Mouse (Mus musculus) heart, embryonic 13.5 days (tissue): ENCODE results near the gene Rap1b. TPM values are rescaled to one million over a fixed set of nuclear protein-coding genes. Genes with fewer than 3 reads are reported as not detected.
A peak's percentile ranks its signal among the peaks of the same experiment; 100 is the strongest.

Source experiments
- ATAC-seq: fragments of 200-750 bp; cut with Nextera tagmentation; 2 replicates; pipeline ENCODE4 v1.8.0; 2017; ENCODE audit warnings: moderate TSS enrichment; ENCODE audit not compliant: insufficient number of reproducible peaks, low FRiP score, low TSS enrichment; ENCODE audit errors: extremely low read depth
- H3K27ac ChIP-seq: fragments of 300-500 bp; sonication (generic); replicated peaks from 2 replicates; pipeline ENCODE4 v1.5.1; 2015; ENCODE audit warnings: moderate library complexity, mild to moderate bottlenecking, inconsistent platforms
- H3K27me3 ChIP-seq: fragments of 300-500 bp; sonication (generic); replicated peaks from 2 replicates; pipeline ENCODE4 v1.6.1; 2015; ENCODE audit warnings: mild to moderate bottlenecking, inconsistent platforms
- H3K36me3 ChIP-seq: fragments of 300-500 bp; sonication (generic); 2 replicates; pipeline ENCODE4 v1.6.1; 2015; ENCODE audit warnings: mild to moderate bottlenecking, inconsistent platforms
- H3K4me1 ChIP-seq: fragments of 300-500 bp; sonication (generic); 2 replicates; pipeline ENCODE4 v1.6.1; 2015; ENCODE audit warnings: inconsistent platforms
- H3K4me2 ChIP-seq: fragments of 300-500 bp; sonication (generic); 2 replicates; pipeline ENCODE4 v1.6.1; 2015; ENCODE audit warnings: inconsistent platforms, mild to moderate bottlenecking, moderate library complexity
- H3K4me3 ChIP-seq: fragments of 300-500 bp; sonication (generic); 2 replicates; pipeline ENCODE4 v1.5.1; 2015; ENCODE audit warnings: moderate library complexity, mild to moderate bottlenecking, inconsistent platforms
- H3K9ac ChIP-seq: fragments of 300-500 bp; sonication (generic); 2 replicates; pipeline ENCODE4 v1.6.1; 2015; ENCODE audit warnings: inconsistent platforms, mild to moderate bottlenecking, moderate library complexity
- H3K9me3 ChIP-seq: fragments of 300-500 bp; sonication (generic); 2 replicates; pipeline ENCODE4 v1.6.1; 2016; ENCODE audit warnings: inconsistent platforms
- WGBS: fragments of 180-500 bp; shearing (Covaris S2); methylation state at CpG from one replicate; pipeline ENCODE4 v1.1.7; 2015; ENCODE audit warnings: mixed read lengths; 5-methylcytosine and 5-hydroxymethylcytosine counted together
- polyA plus RNA-seq: library from polyadenylated mRNA; unstranded; fragments of >200 nt; fragmentation: Nextera tagmentation; extraction: Ambion mirVana; gene quantifications from 2 replicates; pipeline ENCODE4 v1.2.1, GENCODE M21; 2015

Rap1b gene
- polyA plus RNA-seq, 1 experiment from 2014 or later = 119 TPM

- no peak overlapping the region for H3K27ac ChIP-seq
- no peak overlapping the region for H3K4me2 ChIP-seq
- ATAC-seq = no peak
- 80% methylated on average over 5 of the region's 5 CpGs for WGBS
- H3K4me1 ChIP-seq = no peaks in the 10 kb centered on the region
- H3K9ac ChIP-seq = no peak overlapping the region
- no peaks in the 10 kb centered on the region for H3K36me3 ChIP-seq
- no peak overlapping the region for H3K4me3 ChIP-seq
- H3K9me3 ChIP-seq = no peaks in the 10 kb centered on the region
- H3K27me3 ChIP-seq = no peaks in the 10 kb centered on the region
These were observed 12.4 kb upstream of the Rap1b start for GRCm38 (mm10) chr10:117858241-117858640.

- no peak overlapping the region for H3K4me2 ChIP-seq
- H3K9me3 ChIP-seq = no peaks in the 10 kb centered on the region
- H3K27me3 ChIP-seq = no peaks in the 10 kb centered on the region
- no peak for ATAC-seq
- no peak overlapping the region for H3K4me3 ChIP-seq
- H3K27ac ChIP-seq = no peak overlapping the region
- WGBS = 63% methylated on average over 8 of the region's 8 CpGs
- H3K4me1 ChIP-seq = no peaks in the 10 kb centered on the region
- H3K36me3 ChIP-seq = no peaks in the 10 kb centered on the region
- H3K9ac ChIP-seq = no peak overlapping the region
These were observed 10.3 kb upstream of the Rap1b start for GRCm38 (mm10) chr10:117856001-117856720.

- H3K27me3 ChIP-seq = no peaks in the 10 kb centered on the region
- no peak for ATAC-seq
- H3K27ac ChIP-seq = no peak overlapping the region
- H3K4me2 ChIP-seq = no peak overlapping the region
- no peak overlapping the region for H3K4me3 ChIP-seq
- WGBS = 84% methylated on average over 10 of the region's 10 CpGs
- no peaks in the 10 kb centered on the region for H3K4me1 ChIP-seq
- no peak overlapping the region for H3K9ac ChIP-seq
- no peaks in the 10 kb centered on the region for H3K9me3 ChIP-seq
- no peaks in the 10 kb centered on the region for H3K36me3 ChIP-seq
These were observed 6.9 kb upstream of the Rap1b start for GRCm38 (mm10) chr10:117852648-117853192.

- H3K27ac ChIP-seq = no peak overlapping the region
- H3K27me3 ChIP-seq = no peaks in the 10 kb centered on the region
- H3K4me2 ChIP-seq = no peak overlapping the region
- H3K9me3 ChIP-seq = no peaks in the 10 kb centered on the region
- ATAC-seq = no peak
- H3K36me3 ChIP-seq = no peaks in the 10 kb centered on the region
- H3K4me3 ChIP-seq = no peak overlapping the region
- H3K9ac ChIP-seq = no peak overlapping the region
- H3K4me1 ChIP-seq = peaks cover 17% of the 10 kb centered on the region
- 37% methylated on average over 3 of the region's 3 CpGs for WGBS
These were observed 3.1 kb upstream of the Rap1b start for GRCm38 (mm10) chr10:117848981-117849380.

- H3K9ac ChIP-seq = peak overlapping the region; percentile 99
- peak overlapping the region; percentile 75 for H3K4me2 ChIP-seq
- peak overlapping the region; percentile 98 for H3K27ac ChIP-seq
- peak overlapping the region; percentile 94 for H3K4me3 ChIP-seq
- no peaks in the 10 kb centered on the region for H3K9me3 ChIP-seq
- H3K36me3 ChIP-seq = no peaks in the 10 kb centered on the region
- H3K4me1 ChIP-seq = peaks cover 35% of the 10 kb centered on the region
- no peaks in the 10 kb centered on the region for H3K27me3 ChIP-seq
- ATAC-seq = no peak
- WGBS = 57% methylated on average over 9 of the region's 9 CpGs
These were observed 961 bp upstream of the Rap1b start for GRCm38 (mm10) chr10:117846796-117847195.

- 1% methylated on average over 21 of the region's 21 CpGs for WGBS
These were observed 411 bp upstream of the Rap1b start for GRCm38 (mm10) chr10:117846260-117846632.

GRCm38 (mm10) chr10:117844782-117845596 lies 846 bp downstream of the Rap1b start:
- Histone ChIP-seq H3K4me3 (peak overlapping the region; percentile 94), H3K4me1 (peaks cover 48% of the 10 kb centered on the region), H3K36me3 (no peaks in the 10 kb centered on the region), H3K4me2 (peak overlapping the region; percentile 75), H3K9ac (peak overlapping the region; percentile 99), H3K27me3 (no peaks in the 10 kb centered on the region), H3K27ac (peak overlapping the region; percentile 98), H3K9me3 (no peaks in the 10 kb centered on the region)
- WGBS = under 1% methylated on average over 51 of the region's 52 CpGs
- peak; percentile 11 for ATAC-seq

More at GRCm38 (mm10) chr10:117846260-117846632, 411 bp upstream of the Rap1b start:
- Histone ChIP-seq H3K9ac (peak overlapping the region; percentile 99), H3K36me3 (no peaks in the 10 kb centered on the region), H3K27me3 (no peaks in the 10 kb centered on the region), H3K9me3 (no peaks in the 10 kb centered on the region), H3K4me1 (peaks cover 37% of the 10 kb centered on the region), H3K27ac (peak overlapping the region; percentile 98), H3K4me2 (peak overlapping the region; percentile 75), H3K4me3 (peak overlapping the region; percentile 94)
- ATAC-seq = peak; percentile 45

- peaks cover 55% of the 10 kb centered on the region for H3K4me1 ChIP-seq
- 22% methylated on average over 5 of the region's 5 CpGs for WGBS
- ATAC-seq = no peak
- no peaks in the 10 kb centered on the region for H3K36me3 ChIP-seq
- H3K27ac ChIP-seq = peak overlapping the region; percentile 43; the same call in 1 of the 2 replicates
- no peaks in the 10 kb centered on the region for H3K27me3 ChIP-seq
- no peaks in the 10 kb centered on the region for H3K9me3 ChIP-seq
- peak overlapping the region; percentile 99 for H3K9ac ChIP-seq
- H3K4me2 ChIP-seq = peak overlapping the region; percentile 75
- peak overlapping the region; percentile 94 for H3K4me3 ChIP-seq
These were observed 1.6 kb downstream of the Rap1b start for GRCm38 (mm10) chr10:117844279-117844678.

GRCm38 (mm10) chr10:117843690-117844089 lies 2.1 kb downstream of the Rap1b start:
- H3K27ac ChIP-seq = no peak overlapping the region
- 59% methylated on average over 5 of the region's 5 CpGs for WGBS
- no peak for ATAC-seq
- H3K36me3 ChIP-seq = no peaks in the 10 kb centered on the region
- H3K4me2 ChIP-seq = peak overlapping the region; percentile 75
- peak overlapping the region; percentile 99; the same call in 1 of the 2 replicates for H3K9ac ChIP-seq
- peaks cover 60% of the 10 kb centered on the region for H3K4me1 ChIP-seq
- H3K27me3 ChIP-seq = no peaks in the 10 kb centered on the region
- H3K9me3 ChIP-seq = no peaks in the 10 kb centered on the region
- peak overlapping the region; percentile 94 for H3K4me3 ChIP-seq

GRCm38 (mm10) chr10:117841765-117842164 lies 4.1 kb downstream of the Rap1b start:
- 61% methylated on average over 1 of the region's 1 CpGs for WGBS
- Histone ChIP-seq H3K4me1 (peaks cover 63% of the 10 kb centered on the region), H3K9ac (no peak overlapping the region), H3K27ac (no peak overlapping the region), H3K36me3 (no peaks in the 10 kb centered on the region), H3K27me3 (no peaks in the 10 kb centered on the region), H3K4me2 (no peak overlapping the region), H3K4me3 (no peak overlapping the region), H3K9me3 (no peaks in the 10 kb centered on the region)
- no peak for ATAC-seq

GRCm38 (mm10) chr10:117840431-117840995 lies 5.3 kb downstream of the Rap1b start:
- Histone ChIP-seq H3K4me3 (no peak overlapping the region), H3K9me3 (no peaks in the 10 kb centered on the region), H3K4me2 (no peak overlapping the region), H3K4me1 (peaks cover 63% of the 10 kb centered on the region), H3K9ac (no peak overlapping the region), H3K27ac (no peak overlapping the region), H3K27me3 (no peaks in the 10 kb centered on the region), H3K36me3 (no peaks in the 10 kb centered on the region)
- WGBS = 80% methylated on average over 5 of the region's 5 CpGs
- ATAC-seq = no peak
